Mouse (Mus musculus): ENCODE data around the gene Stim2. TPM values are rescaled to one million over a fixed set of nuclear protein-coding genes. Genes with fewer than 3 reads are reported as not detected.
A peak's percentile ranks its signal among the peaks of the same experiment; 100 is the strongest.

Stim2 gene
- polyA plus RNA-seq, 1 experiment from 2014 or later, result 20.3 TPM

DNA sequence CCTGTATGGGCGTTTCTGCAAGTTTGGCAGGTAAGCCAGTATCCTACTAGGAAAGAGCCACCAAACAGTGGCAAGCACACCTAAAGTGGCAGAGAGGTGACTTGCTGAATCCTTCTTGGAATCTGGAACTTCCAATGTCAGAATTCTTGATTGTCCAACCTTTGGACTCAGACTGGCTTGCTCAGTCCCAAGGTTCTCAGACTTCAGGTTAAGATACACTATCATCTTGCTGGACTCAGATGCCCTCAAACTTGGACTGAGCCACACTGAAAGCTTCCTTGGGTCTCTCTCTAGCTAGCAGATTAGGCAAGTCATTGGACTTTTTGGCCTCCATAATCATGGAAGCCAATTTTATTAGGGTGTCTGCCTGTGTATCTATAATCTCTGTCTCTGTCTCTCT lies 10.8 kb upstream of the Stim2 start:
- DNase-seq (ENCODE audit: low spot score), result no peak
- Histone ChIP-seq H3K36me3 (ENCODE audit: insufficient read depth, low read length) (no peaks in the 10 kb centered on the region), H3K4me2 (replicated peaks; ENCODE audit: low read depth, low read length) (no peak overlapping the region), H3K9ac (replicated peaks; ENCODE audit: low read depth) (no peak overlapping the region), H3K27ac (ENCODE audit: low read length) (no peak overlapping the region), H3K9me3 (ENCODE audit: low read length) (no peaks in the 10 kb centered on the region), H3K4me1 (ENCODE audit: insufficient read depth, low read depth, low read length) (no peaks in the 10 kb centered on the region), H3K27me3 (replicated peaks; ENCODE audit: insufficient read depth, low read length) (no peaks in the 10 kb centered on the region), H3K4me3 (ENCODE audit: low read depth, low read length) (no peak overlapping the region)
- ATAC-seq, result no peak
- whole genome bisulfite sequencing, result 79% methylated on average over 1 of the region's 1 CpGs
- TF ChIP-seq EP300 (IDR thresholded peaks at IDR 0.05), result no peak
- no peak for TF ChIP-seq CTCF (IDR thresholded peaks at IDR 0.05)

DNA sequence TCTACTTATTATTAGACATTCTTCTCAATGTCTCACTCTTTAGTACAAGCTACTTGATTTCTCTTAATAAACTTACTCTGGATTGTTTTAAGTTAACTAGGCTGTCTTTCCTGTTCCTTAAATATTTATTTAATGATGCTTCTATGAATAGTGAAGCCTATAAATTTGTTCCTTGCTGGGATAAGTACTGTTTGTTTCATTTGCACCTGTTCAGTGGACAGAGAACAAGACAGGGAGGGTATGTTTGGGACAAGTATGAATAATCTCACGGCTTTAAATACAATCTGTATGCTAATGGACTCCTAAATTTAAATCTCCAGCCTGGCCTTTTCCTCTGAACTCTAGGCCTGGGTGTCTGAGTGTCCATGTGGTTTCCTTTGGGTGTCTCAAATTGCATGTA lies 10.2 kb upstream of the Stim2 start:
- 62% methylated on average over 1 of the region's 1 CpGs for WGBS
- no peak overlapping the region for H3K4me3 ChIP-seq (ENCODE audit: low read depth, low read length)
- DNase-seq (ENCODE audit: low spot score) (no peak), ATAC-seq (no peak)
- H3K27me3 ChIP-seq (replicated peaks; ENCODE audit: insufficient read depth, low read length), result no peaks in the 10 kb centered on the region
- H3K4me2 ChIP-seq (replicated peaks; ENCODE audit: low read depth, low read length), result no peak overlapping the region
- TF ChIP-seq EP300 (IDR thresholded peaks at IDR 0.05), result no peak
- TF ChIP-seq CTCF (IDR thresholded peaks at IDR 0.05), result no peak
- H3K27ac ChIP-seq (ENCODE audit: low read length), result no peak overlapping the region
- H3K4me1 ChIP-seq (ENCODE audit: insufficient read depth, low read depth, low read length), result no peaks in the 10 kb centered on the region
- no peaks in the 10 kb centered on the region for H3K36me3 ChIP-seq (ENCODE audit: insufficient read depth, low read length)
- no peak overlapping the region for H3K9ac ChIP-seq (replicated peaks; ENCODE audit: low read depth)
- H3K9me3 ChIP-seq (ENCODE audit: low read length), result no peaks in the 10 kb centered on the region

DNA sequence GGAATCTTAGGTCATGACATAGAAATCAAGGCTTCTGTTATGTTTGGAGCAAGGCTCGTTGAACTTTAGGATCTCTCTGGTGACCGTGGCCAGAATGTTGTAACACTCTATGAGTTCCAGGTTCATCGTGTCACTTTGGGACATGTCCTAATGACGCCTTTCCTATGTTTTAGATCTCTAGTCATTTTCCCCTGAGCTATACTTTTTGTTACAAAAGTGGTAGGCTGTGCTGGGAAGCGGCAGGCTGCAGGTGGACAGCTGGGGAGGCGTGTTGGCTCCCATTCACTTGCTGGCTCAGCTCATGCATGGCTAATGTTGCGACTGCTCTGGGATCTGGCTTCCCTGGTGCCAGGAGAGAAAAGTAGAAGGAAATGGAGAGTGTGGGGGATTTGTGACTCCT lies 5.7 kb upstream of the Stim2 start:
- WGBS, result 75% methylated on average over 7 of the region's 7 CpGs
- H3K27me3 ChIP-seq (replicated peaks; ENCODE audit: insufficient read depth, low read length), result no peaks in the 10 kb centered on the region
- no peak overlapping the region for H3K27ac ChIP-seq (ENCODE audit: low read length)
- H3K9me3 ChIP-seq (ENCODE audit: low read length), result no peaks in the 10 kb centered on the region
- ATAC-seq (no peak), DNase-seq (ENCODE audit: low spot score) (no peak)
- no peak for TF ChIP-seq EP300 (IDR thresholded peaks at IDR 0.05)
- no peak for TF ChIP-seq CTCF (IDR thresholded peaks at IDR 0.05)
- no peaks in the 10 kb centered on the region for H3K36me3 ChIP-seq (ENCODE audit: insufficient read depth, low read length)
- no peak overlapping the region for H3K4me2 ChIP-seq (replicated peaks; ENCODE audit: low read depth, low read length)
- no peak overlapping the region for H3K9ac ChIP-seq (replicated peaks; ENCODE audit: low read depth)
- H3K4me1 ChIP-seq (ENCODE audit: insufficient read depth, low read depth, low read length), result no peaks in the 10 kb centered on the region
- no peak overlapping the region for H3K4me3 ChIP-seq (ENCODE audit: low read depth, low read length)

DNA sequence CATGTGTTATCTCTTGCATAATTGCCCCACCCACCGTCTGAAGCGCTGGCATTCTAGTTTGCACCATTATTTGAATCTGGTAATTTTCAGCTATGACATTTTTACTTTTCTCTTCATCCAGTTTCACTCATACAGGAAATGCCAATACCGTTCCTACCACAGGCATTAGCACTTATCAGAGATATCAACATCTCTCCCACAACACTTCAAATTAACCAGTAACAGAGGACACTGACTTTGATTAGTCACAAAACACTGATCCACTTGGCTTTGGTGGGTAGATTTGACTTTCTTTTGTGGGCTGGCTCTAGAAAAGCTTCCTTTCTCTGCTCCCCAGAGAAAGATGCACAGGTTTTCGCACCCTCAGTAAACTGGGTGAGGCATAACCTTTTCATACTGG lies 3.7 kb upstream of the Stim2 start:
- H3K4me1 ChIP-seq (ENCODE audit: insufficient read depth, low read depth, low read length), result no peaks in the 10 kb centered on the region
- no peaks in the 10 kb centered on the region for H3K36me3 ChIP-seq (ENCODE audit: insufficient read depth, low read length)
- peak overlapping the region; percentile 79 for H3K4me2 ChIP-seq (replicated peaks; ENCODE audit: low read depth, low read length)
- no peak overlapping the region for H3K27ac ChIP-seq (ENCODE audit: low read length)
- DNase-seq (ENCODE audit: low spot score) (no peak), ATAC-seq (no peak)
- H3K27me3 ChIP-seq (replicated peaks; ENCODE audit: insufficient read depth, low read length), result no peaks in the 10 kb centered on the region
- no peak for TF ChIP-seq EP300 (IDR thresholded peaks at IDR 0.05)
- TF ChIP-seq CTCF (IDR thresholded peaks at IDR 0.05), result no peak
- 42% methylated on average over 4 of the region's 4 CpGs for WGBS
- no peak overlapping the region for H3K9ac ChIP-seq (replicated peaks; ENCODE audit: low read depth)
- peak overlapping the region; percentile 47; the same call in 1 of the 2 replicates for H3K4me3 ChIP-seq (ENCODE audit: low read depth, low read length)
- no peaks in the 10 kb centered on the region for H3K9me3 ChIP-seq (ENCODE audit: low read length)

DNA sequence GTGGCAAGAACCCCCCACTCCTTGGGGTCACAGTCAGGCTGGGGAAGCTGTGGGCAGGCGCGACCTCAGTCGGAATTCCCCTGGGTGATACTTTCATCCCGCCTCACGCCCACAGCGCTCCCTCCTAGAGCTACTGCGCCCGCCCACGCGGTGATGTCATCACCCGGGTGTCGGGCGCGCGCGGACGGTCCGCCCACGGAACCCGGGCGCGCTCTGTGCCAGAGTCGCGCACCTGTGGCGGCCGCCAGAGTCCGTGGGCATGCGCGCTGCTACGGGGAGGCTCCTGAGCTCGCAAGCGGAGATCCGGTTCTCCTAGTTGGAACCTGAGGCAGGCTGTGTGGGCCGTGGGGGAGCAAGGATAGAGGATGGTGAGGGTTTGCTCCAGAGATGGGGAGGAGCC lies 3.0 kb upstream of the Stim2 start:
- under 1% methylated on average over 34 of the region's 34 CpGs for WGBS
- DNase-seq (ENCODE audit: low spot score) (peak; percentile 83), ATAC-seq (peak; percentile 61)
- H3K4me2 ChIP-seq (replicated peaks; ENCODE audit: low read depth, low read length), result peak overlapping the region; percentile 79
- no peaks in the 10 kb centered on the region for H3K36me3 ChIP-seq (ENCODE audit: insufficient read depth, low read length)
- no peaks in the 10 kb centered on the region for H3K9me3 ChIP-seq (ENCODE audit: low read length)
- no peaks in the 10 kb centered on the region for H3K4me1 ChIP-seq (ENCODE audit: insufficient read depth, low read depth, low read length)
- H3K9ac ChIP-seq (replicated peaks; ENCODE audit: low read depth), result 0 out of 2 replicates have a peak overlapping the region, but pooled peaks have one; percentile 19
- TF ChIP-seq CTCF (IDR thresholded peaks at IDR 0.05), result peak; percentile 9; the same call in 1 of the 2 replicates
- no peak for TF ChIP-seq EP300 (IDR thresholded peaks at IDR 0.05)
- peak overlapping the region; percentile 47 for H3K4me3 ChIP-seq (ENCODE audit: low read depth, low read length)
- no peaks in the 10 kb centered on the region for H3K27me3 ChIP-seq (replicated peaks; ENCODE audit: insufficient read depth, low read length)
- no peak overlapping the region for H3K27ac ChIP-seq (ENCODE audit: low read length)

DNA sequence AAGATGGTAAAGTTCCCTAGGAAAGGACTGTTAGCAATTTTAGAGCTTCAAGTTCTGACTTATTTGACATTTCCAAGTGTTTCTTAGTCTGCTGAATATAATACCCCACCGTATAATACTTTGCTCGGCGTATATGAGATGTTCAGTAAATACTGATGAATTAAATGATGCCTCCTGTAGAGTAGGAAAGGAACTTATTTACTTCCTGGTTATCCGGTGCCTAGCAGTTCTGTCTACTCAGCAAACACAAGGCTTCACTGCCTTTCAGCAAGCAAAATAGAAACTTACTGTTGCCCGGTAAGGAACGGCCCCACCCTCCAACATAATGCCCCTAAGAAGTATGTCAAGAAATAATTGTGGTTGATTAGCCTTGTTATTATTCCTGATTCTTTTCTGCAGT lies 1.5 kb upstream of the Stim2 start:
- no peaks in the 10 kb centered on the region for H3K4me1 ChIP-seq (ENCODE audit: insufficient read depth, low read depth, low read length)
- DNase-seq (ENCODE audit: low spot score) (no peak), ATAC-seq (no peak)
- 79% methylated on average over 6 of the region's 6 CpGs for WGBS
- H3K9ac ChIP-seq (replicated peaks; ENCODE audit: low read depth), result no peak overlapping the region
- H3K4me3 ChIP-seq (ENCODE audit: low read depth, low read length), result no peak overlapping the region
- TF ChIP-seq EP300 (IDR thresholded peaks at IDR 0.05) (no peak), CTCF (IDR thresholded peaks at IDR 0.05) (no peak)
- H3K36me3 ChIP-seq (ENCODE audit: insufficient read depth, low read length), result no peaks in the 10 kb centered on the region
- no peaks in the 10 kb centered on the region for H3K27me3 ChIP-seq (replicated peaks; ENCODE audit: insufficient read depth, low read length)
- H3K9me3 ChIP-seq (ENCODE audit: low read length), result no peaks in the 10 kb centered on the region
- no peak overlapping the region for H3K27ac ChIP-seq (ENCODE audit: low read length)
- no peak overlapping the region for H3K4me2 ChIP-seq (replicated peaks; ENCODE audit: low read depth, low read length)

Measured in lung, postnatal 0 days (tissue).